Mouse (Mus musculus) heart, adult 9 months (tissue): ENCODE data around the gene Scaf1.
A peak's percentile ranks its signal among the peaks of the same experiment; 100 is the strongest.
"Not testable (repeated sequence)": the region's sequence is repeated elsewhere in the genome, so short reads cannot be mapped to it uniquely, and the experiment has no call there.

Source experiments
- DNase-seq, 2 experiments: peaks; one replicate each; pipeline ENCODE4 v3.0.0; 2022; ENCODE audit warnings: low spot score in 2 of 2

Gene Scaf1

DNA sequence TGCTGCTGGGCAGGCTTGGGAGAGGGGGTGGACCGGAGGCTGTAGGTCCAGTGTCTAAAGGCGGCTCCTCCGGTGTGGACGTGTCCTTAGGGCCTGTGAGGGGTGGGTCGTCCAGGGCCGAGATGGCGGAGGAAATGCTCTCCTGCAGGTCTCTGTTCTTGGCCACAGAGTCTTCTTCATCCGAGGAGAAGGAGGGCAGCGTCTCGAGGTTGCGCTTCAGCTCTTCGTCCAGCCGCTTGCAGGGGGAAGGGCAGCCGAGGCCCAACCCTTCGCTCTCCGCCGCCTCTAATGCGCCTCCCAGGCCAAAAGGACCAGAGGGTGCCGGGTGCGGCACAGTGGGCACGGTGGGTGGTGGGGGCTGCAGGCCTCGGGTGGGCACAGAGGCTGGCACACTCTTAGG is 29.6 kb upstream of the Scaf1 start:
- no peak for DNase-seq

- no peak for DNase-seq
Observed at GRCm38 (mm10) chr7:45043307-45043706, 27.1 kb upstream of the Scaf1 start.

- DNase-seq = no peak
Observed at GRCm38 (mm10) chr7:45040851-45041250, 24.7 kb upstream of the Scaf1 start.

DNA sequence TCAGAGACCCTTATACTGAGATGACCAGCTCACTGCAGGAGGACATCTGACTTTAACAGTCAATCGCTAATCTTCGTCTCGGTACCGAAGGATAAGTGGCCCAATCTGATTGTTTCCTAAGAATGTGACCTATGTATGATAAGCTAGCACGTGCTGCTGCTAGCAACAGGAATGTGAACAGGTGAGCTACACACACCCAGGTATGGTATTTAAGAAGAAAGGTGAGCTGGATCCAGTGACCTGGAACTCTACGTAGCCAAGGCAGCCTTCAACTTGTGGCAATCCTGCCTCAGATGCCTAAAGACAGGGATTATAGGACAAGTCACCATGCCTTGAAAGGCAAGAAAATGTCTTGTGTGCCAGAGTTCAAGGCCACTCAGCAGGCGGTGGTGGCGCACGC is 22.2 kb upstream of the Scaf1 start:
- no peak for DNase-seq

GRCm38 (mm10) chr7:45037720-45038361 is 21.7 kb upstream of the Scaf1 start:
- no peak for DNase-seq

DNA sequence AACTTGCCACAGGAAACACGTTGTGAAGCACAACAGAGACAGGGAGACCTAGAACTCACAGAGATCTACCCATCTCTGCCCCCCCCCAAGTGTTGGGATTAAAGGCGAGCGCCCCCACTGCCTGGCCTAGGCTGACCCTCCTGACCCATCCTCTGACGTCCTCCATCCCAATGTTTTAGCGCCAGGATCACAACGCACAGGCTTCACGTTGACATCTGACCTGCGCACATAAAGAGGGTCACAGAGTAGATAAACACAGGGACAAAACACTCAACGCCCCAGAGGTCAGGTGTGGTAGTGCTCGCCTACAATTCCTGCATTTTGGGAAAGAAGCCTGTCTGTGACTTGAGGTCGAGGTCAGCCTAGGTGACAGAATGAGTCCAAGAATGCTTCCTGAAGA is 20.5 kb upstream of the Scaf1 start:
- no peak for DNase-seq

DNA sequence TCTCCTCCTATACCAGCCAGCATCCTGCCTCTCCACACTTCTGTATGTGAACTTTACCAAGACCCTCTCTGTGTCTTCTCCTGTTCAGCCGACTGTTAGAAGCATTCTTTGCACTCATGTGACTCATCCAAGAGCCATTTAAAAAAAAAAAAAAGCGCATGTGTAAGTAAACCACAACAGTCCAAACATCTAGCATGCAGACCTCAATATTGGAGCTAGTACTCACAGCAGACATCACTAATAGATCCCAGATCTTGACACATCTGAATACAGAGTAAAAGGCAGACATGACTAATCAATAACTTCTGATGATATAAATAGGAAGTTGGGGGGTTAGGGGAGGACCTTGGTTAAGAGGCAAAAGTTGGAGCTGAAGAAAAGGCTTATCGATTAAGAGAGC is 19.5 kb upstream of the Scaf1 start:
- DNase-seq = no peak

DNA sequence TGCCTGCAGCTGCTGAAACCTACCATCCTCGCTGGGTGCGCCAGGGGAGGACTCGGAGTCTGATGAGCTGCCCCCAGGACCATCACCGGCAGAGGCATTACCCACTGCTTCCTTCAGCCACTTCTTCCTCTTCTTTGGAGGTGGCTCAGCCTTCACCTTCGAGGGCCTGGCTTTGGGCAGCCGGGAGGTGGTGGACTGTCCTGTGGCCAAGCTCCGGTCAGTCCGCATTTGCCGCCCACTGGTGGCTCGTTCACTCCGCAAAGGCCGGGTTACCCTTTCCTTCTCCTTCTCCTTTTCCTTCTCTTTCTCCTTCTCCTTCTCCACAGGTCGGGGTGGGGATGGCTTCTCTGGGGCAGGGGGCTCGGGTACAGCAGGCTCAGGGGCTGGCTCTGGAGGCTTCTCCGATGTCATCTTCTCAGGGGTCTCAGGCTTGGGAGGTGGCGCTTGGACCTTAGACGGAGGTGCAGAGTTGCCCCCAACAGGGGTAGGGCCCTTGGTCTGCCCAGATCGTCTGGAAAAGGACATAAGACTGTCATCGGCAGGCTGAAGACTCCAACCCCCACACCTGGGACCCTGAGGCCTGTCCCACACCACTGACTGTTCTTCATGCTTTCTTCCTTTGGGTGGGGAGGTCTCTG is 17.7 kb upstream of the Scaf1 start:
- DNase-seq = no peak

DNA sequence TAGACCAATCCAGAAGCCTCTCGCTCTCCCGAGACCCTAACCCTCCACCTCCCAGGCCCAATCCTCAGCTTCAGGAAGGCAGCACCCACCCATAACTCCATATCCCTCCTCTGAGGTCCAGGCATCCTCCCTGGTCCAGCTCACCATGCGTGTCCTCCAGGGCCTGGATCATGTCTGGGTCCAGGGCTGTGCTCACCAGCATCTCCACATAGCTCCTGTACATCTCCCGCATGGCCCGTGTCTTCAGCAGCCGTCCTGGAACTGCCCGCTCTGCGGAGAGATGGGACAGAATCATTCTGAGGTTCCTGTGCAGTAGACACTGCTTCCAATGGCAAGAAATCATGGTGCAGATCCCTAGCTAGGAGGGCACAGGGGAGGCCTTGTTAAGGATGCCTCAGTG is 14.7 kb upstream of the Scaf1 start:
- no peak for DNase-seq

DNA sequence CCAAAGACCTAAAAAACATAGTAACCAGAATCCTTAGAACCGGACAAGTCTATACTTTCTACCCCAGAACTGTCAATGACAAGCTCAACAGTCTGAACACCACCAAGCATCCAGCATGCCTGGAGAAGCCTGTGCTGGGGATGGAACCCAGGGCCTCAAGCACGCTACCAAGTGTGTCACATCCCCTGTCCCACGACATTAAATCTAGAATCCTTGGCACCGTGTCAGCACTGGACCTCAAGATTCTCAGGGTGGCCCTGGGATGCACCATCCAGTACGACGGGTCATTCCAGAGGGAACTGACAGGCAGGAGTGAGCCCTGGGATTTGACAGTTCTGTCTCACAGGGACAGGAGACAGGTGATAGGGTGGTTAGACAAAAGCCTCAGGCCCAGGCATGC is 13.8 kb upstream of the Scaf1 start:
- no peak for DNase-seq

DNA sequence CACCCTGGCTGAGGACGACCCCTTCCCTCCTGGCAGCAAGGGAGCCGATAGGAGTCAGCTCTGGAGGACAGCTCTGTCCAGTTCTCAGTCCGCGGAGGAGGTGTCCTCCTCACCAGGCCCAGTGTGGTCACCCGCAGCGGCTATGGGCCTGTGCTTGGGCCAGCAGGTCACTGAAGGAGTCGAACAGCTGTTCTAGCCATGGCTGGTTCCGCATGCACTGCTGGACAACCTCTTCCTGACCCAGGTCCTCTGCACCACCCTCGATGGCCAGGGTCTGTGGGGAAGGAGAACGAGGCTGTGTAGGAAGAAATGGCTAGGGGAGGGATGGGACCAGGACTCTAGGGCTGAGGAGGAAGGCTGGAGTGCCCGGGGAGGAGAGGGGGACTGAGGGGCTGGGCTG is 12.2 kb upstream of the Scaf1 start:
- DNase-seq = no peak

DNA sequence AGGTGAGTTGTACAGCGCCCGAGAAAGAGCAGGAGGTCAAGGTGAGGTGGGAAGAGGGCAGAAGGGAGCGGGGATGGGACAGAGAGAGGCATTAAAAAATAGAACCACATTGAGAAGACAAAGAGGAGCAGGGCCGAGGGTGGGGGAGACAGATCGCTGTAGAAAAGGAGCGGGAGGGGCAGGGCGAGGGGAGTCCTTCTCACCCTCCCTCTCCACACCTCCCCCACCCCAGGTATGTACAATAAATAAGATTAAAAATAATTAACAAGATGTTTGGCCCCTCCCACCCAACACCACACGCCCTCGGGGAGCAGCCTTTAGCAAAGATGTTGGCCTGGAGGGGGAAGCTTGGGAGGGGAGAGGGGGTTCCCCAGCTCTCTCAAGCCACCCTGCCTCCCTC is 11.6 kb upstream of the Scaf1 start:
- no peak for DNase-seq

DNA sequence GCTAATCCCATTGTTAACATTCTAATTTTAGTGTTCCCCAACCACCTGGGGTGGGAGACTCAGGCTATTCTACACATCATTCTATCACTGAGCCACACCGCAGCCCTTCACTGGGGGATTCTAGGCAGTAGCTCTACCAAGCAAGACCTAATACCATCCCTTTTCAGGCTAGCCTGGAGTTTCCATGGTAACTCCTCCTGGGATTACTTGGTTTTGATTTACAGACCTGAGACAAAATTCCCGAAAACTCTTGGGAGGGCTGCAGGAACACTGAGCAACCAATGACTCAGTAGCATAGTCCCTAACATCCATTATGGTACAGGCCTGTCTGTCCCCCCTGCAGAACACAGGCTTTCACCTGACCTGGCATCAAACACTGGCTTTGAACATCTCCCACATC is 10.1 kb upstream of the Scaf1 start:
- no peak for DNase-seq

DNA sequence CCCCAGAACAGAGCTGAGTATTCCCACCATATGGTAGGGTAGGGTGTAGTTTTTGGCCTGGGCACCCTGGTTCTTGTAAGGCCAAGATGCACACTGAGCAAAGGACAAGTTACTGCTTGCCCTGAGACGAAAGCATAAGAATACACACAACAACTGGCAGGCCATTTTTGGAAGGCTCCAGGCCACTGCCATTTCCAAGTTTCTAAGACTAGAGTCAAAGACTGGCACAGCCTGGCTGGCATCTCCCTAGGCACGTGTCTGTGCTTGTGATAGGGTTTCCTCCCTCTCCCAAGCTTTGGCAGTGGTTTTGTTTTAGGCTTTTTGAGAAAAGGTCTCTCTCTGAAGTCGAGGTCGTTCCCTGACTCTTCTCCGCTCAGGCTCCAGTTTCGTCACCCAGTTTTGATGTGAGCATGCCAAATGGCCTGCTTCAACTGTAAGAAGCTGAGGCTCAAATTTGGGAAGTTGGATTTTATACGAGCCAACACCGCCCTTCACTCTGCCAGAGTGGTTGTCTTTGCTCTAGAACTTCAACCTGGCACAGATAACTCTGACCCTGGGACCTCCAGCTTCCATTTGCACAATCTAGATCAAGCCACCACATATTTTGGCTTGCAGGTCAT is 9.5 kb upstream of the Scaf1 start:
- no peak for DNase-seq

GRCm38 (mm10) chr7:45024281-45025248 is 8.4 kb upstream of the Scaf1 start:
- no peak for DNase-seq

- DNase-seq = not testable (repeated sequence)
Observed at GRCm38 (mm10) chr7:45023711-45024110, 7.5 kb upstream of the Scaf1 start.

DNA sequence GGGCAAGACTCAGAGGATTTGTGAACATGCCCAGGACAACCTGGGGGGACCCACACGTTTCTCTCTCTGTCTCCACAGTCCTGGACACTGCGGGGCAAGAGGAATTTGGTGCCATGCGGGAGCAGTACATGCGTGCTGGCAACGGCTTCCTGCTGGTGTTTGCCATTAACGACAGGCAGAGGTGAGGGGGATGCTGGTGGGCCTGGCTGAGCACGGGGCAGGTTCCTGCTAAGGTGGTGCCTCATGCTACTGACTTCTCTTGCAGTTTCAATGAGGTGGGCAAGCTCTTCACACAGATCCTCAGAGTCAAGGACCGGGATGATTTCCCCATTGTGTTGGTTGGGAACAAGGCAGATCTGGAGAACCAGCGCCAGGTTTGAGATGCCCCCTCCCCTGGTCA is 4.1 kb upstream of the Scaf1 start:
- no peak for DNase-seq

DNA sequence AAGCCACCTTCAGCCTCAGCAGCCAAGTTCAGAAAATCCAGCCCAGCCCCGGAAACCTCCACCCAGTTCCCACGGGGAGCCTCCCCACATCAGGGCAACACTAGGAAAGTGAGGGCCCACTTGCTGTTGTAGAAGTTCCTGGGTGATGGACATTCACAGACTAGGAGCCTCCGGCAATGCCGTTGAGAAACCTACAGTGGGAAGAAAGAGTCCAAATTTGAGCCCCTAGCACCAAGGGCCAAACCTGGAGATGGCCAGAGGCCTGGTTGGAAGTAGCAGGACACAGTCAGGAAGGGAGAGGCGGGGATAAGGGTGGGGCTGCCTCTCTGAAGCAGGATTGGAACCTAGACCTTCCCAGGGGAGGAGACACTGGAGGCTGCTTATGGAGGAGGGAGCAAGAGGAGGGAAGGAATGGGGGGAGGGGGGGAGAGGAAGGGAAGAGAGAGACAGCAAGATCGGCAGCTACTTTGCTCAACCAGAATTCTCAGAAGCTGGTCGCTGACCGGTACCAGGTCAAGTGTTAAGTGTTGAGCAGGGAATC is 2.9 kb upstream of the Scaf1 start:
- peak; percentile 92 for DNase-seq

DNA sequence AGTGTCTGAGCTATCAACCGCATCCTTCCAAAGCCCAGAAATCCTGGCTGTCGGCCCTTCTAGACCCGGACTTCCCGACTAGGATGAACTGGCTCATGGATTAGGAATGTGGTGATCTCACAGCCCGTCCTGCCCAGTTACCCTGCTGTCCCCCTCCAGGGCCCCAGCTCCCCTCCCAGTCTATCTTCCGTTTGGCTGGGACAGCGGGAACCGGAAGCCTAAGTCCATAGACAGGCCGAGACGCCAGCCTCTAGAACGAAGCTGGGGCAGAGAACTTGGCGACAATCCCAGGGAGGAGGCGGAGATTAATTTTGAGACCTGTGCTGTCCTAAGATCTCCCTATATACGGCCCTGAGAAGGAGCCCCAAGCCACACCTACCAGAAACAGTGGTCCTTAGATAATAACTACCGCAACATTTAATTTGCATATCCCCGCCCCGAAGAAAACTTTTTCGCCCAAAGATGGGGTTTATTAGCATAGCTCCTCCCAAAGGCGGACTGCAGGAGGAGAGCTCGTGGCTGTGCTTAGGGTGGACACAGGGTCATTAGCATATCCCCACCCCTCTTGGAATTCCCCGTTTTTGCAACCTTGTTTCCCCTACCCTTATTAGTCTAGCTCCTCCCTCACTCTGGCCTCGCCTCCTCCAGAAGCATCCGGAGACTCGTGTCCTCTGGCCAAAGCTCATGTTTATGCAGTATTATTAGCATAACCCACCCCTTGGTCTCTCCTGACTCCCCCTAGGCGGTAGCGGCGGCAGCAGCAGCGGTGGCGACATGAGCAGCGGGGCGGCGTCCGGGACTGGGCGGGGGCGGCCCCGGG is 1.3 kb upstream of the Scaf1 start, which contains the start of gene Rras:
Rras (plus strand) TSS at position 720 of the 820 bp plus-strand sequence.
- DNase-seq = peak; percentile 99

GRCm38 (mm10) chr7:45016761-45017160 is 598 bp upstream of the Scaf1 start:
- DNase-seq = no peak

DNA sequence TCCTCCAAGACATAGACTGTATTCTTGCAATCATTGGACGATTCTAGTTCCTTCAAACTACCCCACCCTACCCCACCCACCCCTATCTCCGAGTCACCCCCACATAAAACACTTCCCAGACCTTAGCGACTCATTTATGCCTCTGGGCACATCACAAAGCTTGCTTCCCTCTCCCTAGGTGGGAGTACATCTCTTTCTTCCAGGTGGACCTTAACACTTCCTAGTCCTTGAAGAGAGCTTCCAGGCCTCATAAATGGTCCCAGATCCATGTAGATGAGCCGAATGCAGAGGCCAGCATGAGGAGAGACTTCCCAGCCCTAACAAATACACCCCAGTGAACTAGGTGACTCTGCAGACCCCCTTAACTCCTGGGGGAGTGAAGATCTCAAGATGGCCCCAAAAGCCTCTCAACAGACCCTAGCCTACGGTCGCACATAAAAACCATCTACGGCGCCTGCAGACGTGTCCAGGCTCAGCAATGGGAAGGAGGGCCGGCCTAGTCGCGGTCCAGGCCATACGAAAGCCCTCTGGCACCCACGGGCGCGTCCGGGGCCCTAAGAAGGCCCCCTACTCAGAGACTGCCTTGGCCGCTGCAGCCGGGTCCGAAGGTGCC is 713 bp downstream of the Scaf1 start:
- DNase-seq = no peak
